Mouse (Mus musculus) R1 (cell line): ENCODE results near the gene Scamp4.

Experiments used
- DNase-seq: peaks from one replicate; pipeline ENCODE4 v3.0.0-alpha.2; 2018; ENCODE audit warnings: low read depth, low spot score

Scamp4 gene

GRCm38 (mm10) chr10:80653156-80653720 lies 50.6 kb downstream of the Scamp4 start:
- no peak for DNase-seq

- no peak for DNase-seq
Observed at GRCm38 (mm10) chr10:80654866-80655265, 52.2 kb downstream of the Scamp4 start.

GRCm38 (mm10) chr10:80655406-80656129 lies 52.9 kb downstream of the Scamp4 start:
- no peak for DNase-seq

GRCm38 (mm10) chr10:80656130-80656862 lies 53.6 kb downstream of the Scamp4 start:
- peak; percentile 99 for DNase-seq

- DNase-seq, result peak; percentile 80
Observed at GRCm38 (mm10) chr10:80656863-80657623, 54.4 kb downstream of the Scamp4 start, which contains the start of gene Btbd2. Gene Btbd2 (minus strand): TSS chr10:80657071.

GRCm38 (mm10) chr10:80658194-80658840 lies 55.6 kb downstream of the Scamp4 start:
- no peak for DNase-seq

- peak; percentile 66 for DNase-seq
Observed at GRCm38 (mm10) chr10:80658841-80659202, 56.1 kb downstream of the Scamp4 start.

GRCm38 (mm10) chr10:80659213-80659612 lies 56.5 kb downstream of the Scamp4 start:
- DNase-seq, result peak; percentile 77

GRCm38 (mm10) chr10:80661149-80661548 lies 58.5 kb downstream of the Scamp4 start:
- DNase-seq, result peak; percentile 91

- DNase-seq, result no peak
Observed at GRCm38 (mm10) chr10:80663485-80664196, 61.0 kb downstream of the Scamp4 start.

- peak; percentile 87 for DNase-seq
Observed at GRCm38 (mm10) chr10:80664197-80665015, 61.7 kb downstream of the Scamp4 start.

- peak; percentile 86 for DNase-seq
Observed at GRCm38 (mm10) chr10:80665016-80665380, 62.3 kb downstream of the Scamp4 start.
